Mouse (Mus musculus) midbrain, embryonic 14.5 days (tissue): ENCODE data around the gene Mprip. TPM values are rescaled to one million over a fixed set of nuclear protein-coding genes. Genes with fewer than 3 reads are reported as not detected.
A peak's percentile ranks its signal among the peaks of the same experiment; 100 is the strongest.

Experiments used
- ATAC-seq: fragments of 200-750 bp; cut with Nextera tagmentation; 2 replicates; pipeline ENCODE4 v1.8.0; 2017; ENCODE audit warnings: moderate number of reproducible peaks, moderate library complexity; ENCODE audit not compliant: low FRiP score, low TSS enrichment
- DNase-seq: peaks from one replicate; pipeline ENCODE4 v3.0.0-alpha.2; 2015
- H3K27ac ChIP-seq: fragments of 300-500 bp; sonication (generic); replicated peaks from 2 replicates; pipeline ENCODE4 v1.5.1; 2014; ENCODE audit warnings: mild to moderate bottlenecking, low read depth, low read length, moderate library complexity
- H3K27me3 ChIP-seq: fragments of 300-500 bp; sonication (generic); 2 replicates; pipeline ENCODE4 v1.6.1; 2014; ENCODE audit warnings: low read length, control low read depth, mixed read lengths; ENCODE audit not compliant: control insufficient read depth, insufficient read depth
- H3K36me3 ChIP-seq: fragments of 300-500 bp; sonication (generic); 2 replicates; pipeline ENCODE4 v1.6.1; 2014; ENCODE audit warnings: low read length, control low read depth; ENCODE audit not compliant: control insufficient read depth, insufficient read depth
- H3K4me1 ChIP-seq: fragments of 300-500 bp; sonication (generic); 2 replicates; pipeline ENCODE4 v1.6.1; 2014; ENCODE audit warnings: mild to moderate bottlenecking, antibody characterized with exemption, low read length, control low read depth; ENCODE audit not compliant: control insufficient read depth, insufficient read depth
- H3K4me2 ChIP-seq: fragments of 300-500 bp; sonication (generic); 2 replicates; pipeline ENCODE4 v1.6.1; 2014; ENCODE audit warnings: mild to moderate bottlenecking, low read length, moderate library complexity
- H3K4me3 ChIP-seq: fragments of 300-500 bp; sonication (generic); replicated peaks from 2 replicates; pipeline ENCODE4 v1.5.1; 2014; ENCODE audit warnings: low read depth, low read length
- H3K9ac ChIP-seq: fragments of 300-500 bp; sonication (generic); replicated peaks from 2 replicates; pipeline ENCODE4 v1.6.1; 2014; ENCODE audit warnings: mild to moderate bottlenecking, low read length, moderate library complexity
- H3K9me3 ChIP-seq: fragments of 300-500 bp; sonication (generic); 2 replicates; pipeline ENCODE4 v1.6.1; 2016; ENCODE audit warnings: low read length, control low read depth, mixed read lengths; ENCODE audit not compliant: control insufficient read depth
- whole genome bisulfite sequencing: fragments of 180-500 bp; shearing (Covaris S2); extraction: QIAGEN DNeasy Blood & Tissue Kit; methylation state at CpG from one replicate; pipeline ENCODE4 v1.1.7; 2014; 5-methylcytosine and 5-hydroxymethylcytosine counted together
- polyA plus RNA-seq: library from polyadenylated mRNA; unstranded; fragments of >200 nt; fragmentation: Nextera tagmentation; extraction: Ambion mirVana; gene quantifications from 2 replicates; pipeline ENCODE4 v1.2.1, GENCODE M21; 2014

Mprip gene
- polyA plus RNA-seq, 1 experiment from 2014 or later, result 68.7 TPM

GRCm38 (mm10) chr11:59631980-59632379, 29.1 kb upstream of the Mprip start:
- WGBS, result 86% methylated on average over 4 of the region's 4 CpGs
- Histone ChIP-seq H3K27me3 (no peaks in the 10 kb centered on the region), H3K4me2 (no peak overlapping the region), H3K4me3 (no peak overlapping the region), H3K4me1 (no peaks in the 10 kb centered on the region), H3K36me3 (no peaks in the 10 kb centered on the region), H3K9ac (no peak overlapping the region), H3K27ac (no peak overlapping the region), H3K9me3 (no peaks in the 10 kb centered on the region)
- DNase-seq (no peak), ATAC-seq (no peak)

GRCm38 (mm10) chr11:59633037-59633436, 28.1 kb upstream of the Mprip start:
- no peak overlapping the region for H3K4me2 ChIP-seq
- WGBS, result 25% methylated on average over 5 of the region's 5 CpGs
- ATAC-seq (no peak), DNase-seq (peak; percentile 61)
- no peaks in the 10 kb centered on the region for H3K27me3 ChIP-seq
- no peaks in the 10 kb centered on the region for H3K9me3 ChIP-seq
- H3K9ac ChIP-seq, result no peak overlapping the region
- H3K27ac ChIP-seq, result no peak overlapping the region
- H3K4me1 ChIP-seq, result no peaks in the 10 kb centered on the region
- H3K4me3 ChIP-seq, result no peak overlapping the region
- H3K36me3 ChIP-seq, result no peaks in the 10 kb centered on the region

GRCm38 (mm10) chr11:59634001-59634660, 27.0 kb upstream of the Mprip start:
- no peak overlapping the region for H3K4me2 ChIP-seq
- WGBS, result 87% methylated on average over 7 of the region's 7 CpGs
- H3K4me3 ChIP-seq, result no peak overlapping the region
- DNase-seq, result no peak
- no peaks in the 10 kb centered on the region for H3K27me3 ChIP-seq
- no peak for ATAC-seq
- H3K9me3 ChIP-seq, result no peaks in the 10 kb centered on the region
- H3K9ac ChIP-seq, result no peak overlapping the region
- no peaks in the 10 kb centered on the region for H3K36me3 ChIP-seq
- H3K27ac ChIP-seq, result no peak overlapping the region
- H3K4me1 ChIP-seq, result no peaks in the 10 kb centered on the region

- Histone ChIP-seq H3K4me1 (no peaks in the 10 kb centered on the region), H3K9me3 (no peaks in the 10 kb centered on the region), H3K4me3 (no peak overlapping the region), H3K27ac (no peak overlapping the region), H3K4me2 (no peak overlapping the region), H3K9ac (no peak overlapping the region), H3K36me3 (no peaks in the 10 kb centered on the region), H3K27me3 (no peaks in the 10 kb centered on the region)
- DNase-seq, result no peak
- no peak for ATAC-seq
- WGBS, result 87% methylated on average over 9 of the region's 9 CpGs
Measured at GRCm38 (mm10) chr11:59635251-59635795, 25.8 kb upstream of the Mprip start.

GRCm38 (mm10) chr11:59635821-59636694, 25.0 kb upstream of the Mprip start:
- no peak overlapping the region for H3K27ac ChIP-seq
- no peaks in the 10 kb centered on the region for H3K4me1 ChIP-seq
- no peaks in the 10 kb centered on the region for H3K9me3 ChIP-seq
- no peak for DNase-seq
- H3K36me3 ChIP-seq, result no peaks in the 10 kb centered on the region
- no peak overlapping the region for H3K9ac ChIP-seq
- no peaks in the 10 kb centered on the region for H3K27me3 ChIP-seq
- 84% methylated on average over 12 of the region's 12 CpGs for WGBS
- ATAC-seq, result no peak
- H3K4me2 ChIP-seq, result no peak overlapping the region
- H3K4me3 ChIP-seq, result no peak overlapping the region

- no peak overlapping the region for H3K4me2 ChIP-seq
- no peak overlapping the region for H3K27ac ChIP-seq
- H3K27me3 ChIP-seq, result no peaks in the 10 kb centered on the region
- WGBS, result 80% methylated on average over 7 of the region's 7 CpGs
- H3K9ac ChIP-seq, result no peak overlapping the region
- no peaks in the 10 kb centered on the region for H3K36me3 ChIP-seq
- H3K4me3 ChIP-seq, result no peak overlapping the region
- H3K4me1 ChIP-seq, result no peaks in the 10 kb centered on the region
- DNase-seq (no peak), ATAC-seq (no peak)
- H3K9me3 ChIP-seq, result no peaks in the 10 kb centered on the region
Measured at GRCm38 (mm10) chr11:59636695-59637414, 24.2 kb upstream of the Mprip start.

- 89% methylated on average over 4 of the region's 4 CpGs for WGBS
- H3K9me3 ChIP-seq, result no peaks in the 10 kb centered on the region
- H3K36me3 ChIP-seq, result no peaks in the 10 kb centered on the region
- DNase-seq (no peak), ATAC-seq (no peak)
- H3K4me1 ChIP-seq, result no peaks in the 10 kb centered on the region
- H3K27me3 ChIP-seq, result no peaks in the 10 kb centered on the region
- no peak overlapping the region for H3K4me2 ChIP-seq
- no peak overlapping the region for H3K27ac ChIP-seq
- H3K9ac ChIP-seq, result no peak overlapping the region
- H3K4me3 ChIP-seq, result no peak overlapping the region
Measured at GRCm38 (mm10) chr11:59639957-59640643, 21.0 kb upstream of the Mprip start.

GRCm38 (mm10) chr11:59641227-59641626, 19.9 kb upstream of the Mprip start:
- no peak for ATAC-seq
- H3K27ac ChIP-seq, result no peak overlapping the region
- no peaks in the 10 kb centered on the region for H3K9me3 ChIP-seq
- H3K4me2 ChIP-seq, result no peak overlapping the region
- no peaks in the 10 kb centered on the region for H3K27me3 ChIP-seq
- H3K36me3 ChIP-seq, result no peaks in the 10 kb centered on the region
- WGBS, result 78% methylated on average over 5 of the region's 5 CpGs
- DNase-seq, result no peak
- H3K4me1 ChIP-seq, result no peaks in the 10 kb centered on the region
- no peak overlapping the region for H3K9ac ChIP-seq
- no peak overlapping the region for H3K4me3 ChIP-seq
